Mouse (Mus musculus) E14TG2a.4 (cell line): ENCODE measurements at regions not wholly inside any gene's neighbourhood (a gene's known extent, or its start where the extent isn't known, plus 50 kb on each side); places are given as distances from the start of the nearest gene placed in this dataset.

ENCODE experiments used
- CTCF ChIP-seq: conservative IDR thresholded peaks from 2 replicates; pipeline ENCODE4 v1.5.1; 2014; ENCODE audit warnings: low read length
- NANOG ChIP-seq: IDR thresholded peaks from 2 replicates; pipeline ENCODE4 v1.6.1; 2014; ENCODE audit warnings: borderline replicate concordance, low read length, mixed read lengths
- POU5F1 ChIP-seq: IDR thresholded peaks from 2 replicates; pipeline ENCODE4 v1.6.1; 2014; ENCODE audit warnings: low read length, borderline replicate concordance

- TF ChIP-seq POU5F1 = no peak
- TF ChIP-seq CTCF = no peak
- TF ChIP-seq NANOG = no peak
These were observed 768.1 kb upstream of the Auts2 start for GRCm38 (mm10) chr5:133310979-133311890.
